Mouse (Mus musculus) lung, postnatal 10 days (tissue): ENCODE measurements around the gene Hspa8.
"Not testable (repeated sequence)": the region's sequence is repeated elsewhere in the genome, so short reads cannot be mapped to it uniquely, and the experiment has no call there.

Source experiments
- DNase-seq: peaks from one replicate; pipeline ENCODE4 v3.0.0; 2021

The Hspa8 gene

DNA sequence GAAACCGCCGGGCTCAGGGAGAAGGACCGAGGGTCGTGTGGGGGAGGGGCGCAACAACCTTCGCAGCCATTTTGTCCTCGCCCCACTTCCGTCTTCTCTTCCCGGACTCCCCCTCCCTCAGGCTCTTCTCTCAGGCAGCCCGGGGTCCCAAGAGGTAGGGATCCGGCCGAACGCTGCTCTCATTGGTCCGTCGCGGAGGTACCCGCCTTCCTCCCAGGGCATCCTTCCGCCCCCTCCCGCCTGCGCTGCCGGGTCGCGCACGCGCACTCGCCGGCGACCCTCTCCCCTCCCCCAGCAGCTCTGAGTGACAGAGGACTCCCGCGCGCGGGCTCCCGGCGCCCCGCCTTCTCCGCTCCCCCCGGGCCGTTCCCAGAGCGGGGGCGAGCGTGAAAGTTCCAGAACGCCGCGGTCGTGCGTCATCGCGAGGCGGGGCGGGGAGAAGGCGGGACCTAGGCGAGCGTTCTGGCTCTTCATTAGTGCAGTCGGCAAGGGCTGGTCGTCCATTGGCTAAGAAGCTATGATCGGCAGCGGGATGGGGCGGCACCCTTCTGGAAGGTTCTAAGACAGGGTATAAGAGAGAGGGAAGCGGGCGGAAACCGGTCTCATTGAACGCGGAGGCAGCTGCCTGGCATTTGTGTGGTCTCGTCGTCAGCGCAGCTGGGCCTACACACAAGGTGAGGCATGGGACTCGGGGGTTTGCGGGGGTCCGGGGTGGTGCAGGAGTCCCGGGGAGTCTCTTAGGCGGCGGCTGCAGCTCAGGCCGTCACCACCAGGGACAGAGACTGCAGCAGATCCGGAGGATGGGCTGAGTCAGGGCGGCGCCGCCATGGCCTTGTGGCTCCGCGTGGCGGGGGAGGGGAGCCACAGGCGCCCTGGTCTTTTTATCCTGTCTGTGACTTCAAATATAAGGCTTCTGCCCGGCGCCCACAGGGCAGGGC lies at the start of gene Hspa8:
Gene Hspa8, plus strand, starts transcription at position 310 of the 938 bp plus-strand sequence.
- peak; percentile 100 for DNase-seq

DNA sequence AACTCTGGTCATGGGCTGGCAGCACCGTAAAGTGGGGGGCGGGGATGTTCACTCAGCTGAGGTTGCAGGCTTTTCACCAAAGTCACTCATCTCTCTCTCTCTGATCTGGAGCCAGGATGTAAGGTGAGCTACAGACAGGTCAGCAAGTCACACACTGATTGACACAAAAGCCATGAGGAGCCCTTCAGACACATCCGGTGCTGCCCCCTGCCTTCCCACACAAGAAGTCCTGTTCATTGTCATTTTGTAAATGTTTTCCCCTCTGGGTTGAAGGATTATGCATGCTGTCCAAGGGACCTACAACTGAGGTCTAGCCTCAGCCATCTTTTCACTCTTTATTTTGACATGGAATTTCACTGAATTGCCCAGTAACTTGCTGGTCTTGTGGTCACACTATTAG lies 49.0 kb upstream of the Hspa8 start:
- no peak for DNase-seq

- peak; percentile 75 for DNase-seq
These were observed 44.4 kb upstream of the Hspa8 start for GRCm38 (mm10) chr9:40756401-40756800.

GRCm38 (mm10) chr9:40757105-40757626 lies 43.6 kb upstream of the Hspa8 start:
- DNase-seq, result peak; percentile 74

DNA sequence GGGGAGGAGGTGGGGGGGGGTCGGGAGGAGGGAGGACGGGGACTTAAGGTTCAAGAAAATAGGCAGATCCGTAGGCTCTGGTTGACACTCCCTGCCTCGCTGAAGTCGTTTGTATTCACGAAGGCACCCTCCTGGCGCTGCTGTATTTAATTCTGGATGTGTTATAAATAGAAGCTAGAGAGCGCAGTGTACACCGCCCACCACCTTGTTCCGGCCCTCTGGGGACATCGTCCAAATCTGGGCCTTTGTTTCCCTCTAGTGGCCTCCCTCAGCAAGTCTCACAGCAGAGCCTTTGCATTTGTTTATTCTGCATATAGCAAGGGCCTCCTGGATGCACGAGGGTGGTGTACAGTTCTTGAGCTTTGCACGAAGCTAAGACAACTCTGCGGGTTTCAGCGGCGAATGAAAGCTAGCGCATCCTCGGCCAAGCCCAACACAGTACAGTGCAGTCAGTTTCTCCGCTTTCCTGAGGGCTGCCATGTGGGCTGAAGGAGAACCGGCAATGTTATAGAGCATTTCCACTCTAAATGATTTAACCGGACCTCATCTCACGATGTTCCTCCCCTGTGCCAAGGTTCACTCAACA lies 43.0 kb upstream of the Hspa8 start:
- peak; percentile 86 for DNase-seq

DNA sequence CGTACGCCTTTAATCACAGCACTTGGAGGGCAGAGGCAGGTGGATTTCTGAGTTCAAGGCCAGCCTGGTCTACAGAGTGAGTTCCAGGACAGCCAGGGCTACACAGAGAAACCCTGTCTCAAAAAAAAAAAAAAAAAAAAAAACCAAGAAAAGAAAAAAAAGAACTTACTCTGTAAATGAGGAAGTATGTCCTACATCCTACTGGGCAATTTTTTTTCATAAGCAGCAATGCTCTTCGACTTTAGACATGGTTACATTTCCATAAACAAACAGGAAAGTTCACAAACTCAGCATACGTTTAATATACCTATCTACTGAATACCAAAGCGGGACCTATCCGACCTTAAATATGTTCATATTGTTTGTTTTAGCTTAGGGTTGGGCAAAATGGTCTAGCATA lies 38.4 kb upstream of the Hspa8 start:
- no peak for DNase-seq

DNA sequence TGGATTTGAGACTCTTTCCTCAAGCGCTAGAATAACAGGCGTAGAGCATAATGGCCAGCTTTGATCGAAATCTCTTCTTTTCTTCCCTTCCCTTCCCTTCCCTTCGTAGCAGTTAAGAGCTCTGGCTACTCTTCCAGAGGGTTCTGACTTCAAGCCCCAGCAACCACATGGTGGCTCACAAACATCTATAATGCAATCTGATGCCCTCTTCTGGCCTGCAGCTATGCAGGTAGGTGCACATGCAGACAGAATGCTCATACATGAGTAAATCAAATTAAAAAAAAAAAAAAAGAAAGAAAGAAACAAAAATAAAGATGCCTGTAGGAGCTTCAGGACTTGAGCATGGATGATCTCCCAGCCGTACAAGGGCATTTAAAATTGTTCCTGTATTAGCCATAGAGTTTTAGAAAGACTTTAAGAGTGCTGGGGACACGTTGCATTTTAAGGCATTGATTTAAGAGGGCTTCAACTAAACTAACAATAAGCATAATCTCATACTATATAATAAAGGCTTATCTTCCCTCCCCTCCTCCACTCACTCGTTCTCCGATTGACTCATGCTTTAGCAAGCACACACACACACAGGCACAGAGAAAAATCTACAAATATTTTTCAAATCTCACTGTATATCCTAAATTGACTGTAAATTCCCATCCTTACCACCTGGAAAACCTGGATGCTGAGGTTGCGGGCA lies 35.8 kb upstream of the Hspa8 start:
- no peak for DNase-seq

- DNase-seq, result peak; percentile 74
These were observed 35.2 kb upstream of the Hspa8 start for GRCm38 (mm10) chr9:40765581-40765940.

DNA sequence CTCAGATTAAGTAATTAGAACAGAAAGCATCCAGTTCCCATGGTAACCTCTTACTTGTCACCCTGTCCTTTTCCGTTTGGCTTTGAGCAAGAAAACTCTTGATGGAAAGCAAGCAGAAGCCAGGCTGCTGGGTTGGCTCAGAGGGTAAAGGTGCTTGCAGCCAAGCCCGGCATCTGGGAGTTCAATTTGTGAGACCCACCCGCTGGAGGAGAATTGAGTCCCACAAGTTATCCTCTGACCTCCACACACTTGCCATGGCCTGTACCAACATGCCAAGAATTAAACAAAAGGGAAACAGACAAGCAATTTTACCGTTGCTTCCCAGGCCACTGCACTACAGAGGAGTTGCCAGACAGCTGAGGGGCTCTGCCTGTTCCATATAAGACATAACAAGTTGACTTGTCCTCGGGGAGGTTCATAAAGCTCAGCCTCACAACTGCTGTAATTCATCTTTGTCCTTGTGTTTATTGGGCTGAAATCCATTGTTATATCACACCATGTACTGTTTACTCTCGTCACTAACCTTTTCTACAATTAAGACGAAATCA lies 34.7 kb upstream of the Hspa8 start:
- no peak for DNase-seq

DNA sequence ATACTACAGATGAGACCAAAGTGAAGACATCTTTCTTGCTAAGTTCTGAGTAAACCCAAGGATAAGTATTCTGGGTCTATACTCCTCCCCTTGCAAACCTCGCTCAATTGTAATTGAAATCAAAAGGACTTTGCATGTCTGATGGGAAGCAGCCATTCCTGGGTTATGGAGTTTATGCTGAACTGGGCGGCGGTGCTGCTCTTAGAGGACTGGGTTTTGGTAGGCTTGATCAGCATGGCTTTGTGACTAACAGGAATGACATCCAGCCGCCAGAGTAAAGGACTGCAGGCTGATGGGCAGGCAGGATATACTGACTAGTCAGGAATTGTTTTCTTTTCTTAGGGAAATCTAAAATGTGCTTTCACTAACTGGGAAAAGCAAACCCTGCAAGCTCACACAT lies 32.8 kb upstream of the Hspa8 start:
- DNase-seq, result no peak

DNA sequence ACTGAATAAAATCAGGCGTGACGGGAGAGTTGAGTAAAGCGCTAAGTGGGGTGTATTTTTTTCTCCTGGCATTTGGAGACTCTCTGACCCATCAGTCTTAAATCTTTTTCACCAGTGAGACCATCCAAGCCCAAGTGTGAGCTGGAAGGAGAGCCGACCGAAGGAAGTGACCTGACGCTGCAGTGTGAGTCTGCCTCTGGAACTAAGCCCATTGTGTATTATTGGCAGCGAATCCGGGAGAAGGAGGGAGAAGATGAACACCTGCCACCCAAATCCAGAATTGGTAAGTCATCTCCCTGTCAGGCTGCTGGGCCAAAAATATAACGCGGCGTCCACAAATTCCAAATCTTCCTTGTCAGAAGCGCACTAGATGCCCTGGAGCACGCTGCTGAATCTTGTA lies 28.5 kb upstream of the Hspa8 start:
- DNase-seq, result no peak

- not testable (repeated sequence) for DNase-seq
These were observed 27.6 kb upstream of the Hspa8 start for GRCm38 (mm10) chr9:40773142-40773541.

DNA sequence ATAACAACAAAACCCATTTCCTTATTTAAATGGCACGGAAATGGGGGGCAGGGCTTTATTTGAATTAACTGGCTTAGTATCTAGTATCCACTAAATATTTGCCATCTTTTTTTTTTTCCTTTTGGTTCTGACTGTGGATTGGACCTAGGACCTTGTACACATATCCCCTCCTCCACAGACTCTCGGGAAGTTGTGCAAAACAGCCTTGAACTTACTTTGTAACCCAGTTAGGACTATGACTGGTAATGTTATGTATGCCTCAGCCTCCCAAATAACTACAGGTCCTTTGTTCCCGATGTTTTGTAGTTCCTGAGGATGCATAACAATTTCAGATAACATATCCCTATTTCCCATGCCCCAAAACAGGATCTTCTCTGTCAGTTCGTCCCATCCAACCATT lies 26.9 kb upstream of the Hspa8 start:
- DNase-seq, result no peak

DNA sequence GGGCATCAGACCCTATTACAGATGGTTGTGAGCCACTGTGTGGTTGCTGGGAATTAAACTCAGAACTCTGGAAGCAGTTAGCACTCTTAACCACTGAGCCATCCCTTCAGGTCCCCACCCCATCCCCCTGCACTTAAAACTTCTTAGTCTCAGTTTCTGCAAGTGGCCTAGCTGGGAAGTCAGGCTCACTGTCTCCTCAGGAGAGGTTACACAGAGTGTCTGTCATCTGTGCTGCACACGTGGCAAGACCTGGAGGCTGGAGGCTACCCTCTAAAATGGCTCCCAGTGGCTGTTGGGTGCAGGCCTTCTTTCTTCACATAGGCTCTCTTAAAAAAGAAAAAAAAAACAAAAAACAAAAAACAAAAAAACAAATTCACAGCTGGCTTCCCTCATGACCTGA lies 24.7 kb upstream of the Hspa8 start:
- DNase-seq, result no peak

DNA sequence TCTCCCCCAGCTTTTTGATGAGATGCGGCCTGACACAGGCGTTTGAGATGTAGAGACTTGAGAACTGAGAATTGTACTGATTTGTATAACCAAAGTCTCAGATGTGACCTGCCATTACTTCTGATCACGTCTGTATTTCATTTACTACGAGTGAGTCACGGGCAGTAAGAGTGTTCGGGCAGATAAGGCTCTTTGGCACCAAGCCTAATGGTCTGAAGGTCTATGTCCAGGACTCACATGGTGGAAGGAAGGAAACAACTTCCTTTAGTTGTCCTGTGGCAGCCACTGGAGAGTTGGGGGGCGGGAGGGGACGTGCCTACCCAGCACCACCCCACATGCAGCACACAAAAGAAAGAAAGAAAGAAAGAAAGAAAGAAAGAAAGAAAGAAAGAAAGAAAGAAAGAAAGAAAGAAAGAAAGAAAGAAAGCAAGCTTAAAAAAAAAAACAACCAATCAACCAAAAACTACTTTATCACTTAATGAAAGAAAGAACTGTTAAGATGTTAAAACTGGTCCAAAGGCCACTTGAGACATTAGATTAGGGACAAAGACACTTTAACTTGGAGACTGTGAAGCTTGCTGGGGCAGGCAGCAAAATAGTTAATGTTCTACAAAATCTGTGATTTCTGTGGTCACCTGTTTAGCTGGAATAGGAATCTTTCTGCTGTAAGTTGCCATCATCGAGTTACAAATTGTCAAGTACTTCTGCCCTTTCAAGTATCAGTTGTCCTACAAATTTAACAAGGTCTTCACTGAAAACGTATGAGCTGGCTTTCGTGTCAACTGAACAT lies 24.1 kb upstream of the Hspa8 start:
- DNase-seq, result peak; percentile 76

DNA sequence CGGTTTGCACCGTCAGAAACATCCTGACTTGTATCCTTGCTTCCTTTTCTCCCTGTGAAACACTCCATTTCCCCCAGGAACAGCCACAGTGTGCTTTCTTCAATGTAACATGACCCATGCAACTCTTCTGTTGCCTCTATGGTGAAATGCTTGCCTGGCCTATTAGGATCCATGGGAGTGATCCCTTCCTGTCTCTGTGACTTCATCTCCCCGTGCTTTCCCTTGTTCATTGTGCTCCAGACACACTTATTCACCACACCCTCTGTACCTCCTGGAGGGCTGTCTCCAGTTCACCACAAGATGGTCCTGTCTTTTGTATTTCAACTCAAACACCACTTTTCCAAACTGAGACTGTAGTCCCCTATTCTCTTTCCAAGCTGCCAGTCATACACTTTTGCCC lies 20.7 kb upstream of the Hspa8 start:
- DNase-seq, result peak; percentile 21

GRCm38 (mm10) chr9:40780892-40781725 lies 19.7 kb upstream of the Hspa8 start:
- peak; percentile 40 for DNase-seq

- peak; percentile 72 for DNase-seq
These were observed 18.8 kb upstream of the Hspa8 start for GRCm38 (mm10) chr9:40781726-40782581.

- DNase-seq, result peak; percentile 88
These were observed 17.0 kb upstream of the Hspa8 start for GRCm38 (mm10) chr9:40783641-40784373.
